Mouse (Mus musculus): ENCODE measurements at regions not wholly inside any gene's neighbourhood (a gene's known extent, or its start where the extent isn't known, plus 50 kb on each side); places are given as distances from the start of the nearest gene placed in this dataset.

- no peak for DNase-seq
- intact Hi-C loops (cut with DNase I), result no loop called here
These were observed 181.8 kb upstream of the Rnpc3 start for GRCm38 (mm10) chr3:113811790-113812189.

GRCm38 (mm10) chr3:113859421-113859820 lies 170.9 kb upstream of the Col11a1 start:
- intact Hi-C loops (cut with DNase I), result no loop called here
- DNase-seq, result no peak

GRCm38 (mm10) chr3:113860005-113860404 lies 170.3 kb upstream of the Col11a1 start:
- intact Hi-C loops (cut with DNase I), result no loop called here
- no peak for DNase-seq

GRCm38 (mm10) chr3:113860426-113860825 lies 169.9 kb upstream of the Col11a1 start:
- intact Hi-C loops (cut with DNase I), result no loop called here
- DNase-seq, result no peak

- intact Hi-C loops (cut with DNase I), result no loop called here
- peak; percentile 6 to 7 for DNase-seq
These were observed 157.1 kb upstream of the Col11a1 start for GRCm38 (mm10) chr3:113873226-113873625.

GRCm38 (mm10) chr3:113905162-113905561 lies 125.2 kb upstream of the Col11a1 start:
- intact Hi-C loops (cut with DNase I), result no loop called here
- no peak for DNase-seq

- DNase-seq, result peak; percentile 41 to 46
These were observed 110.8 kb upstream of the Col11a1 start for GRCm38 (mm10) chr3:113919350-113920179.

GRCm38 (mm10) chr3:113931553-113931952 lies 98.8 kb upstream of the Col11a1 start:
- DNase-seq, result no peak
- intact Hi-C loops (cut with DNase I), result no loop called here

More at GRCm38 (mm10) chr3:113919350-113920179, 110.8 kb upstream of the Col11a1 start:
- intact Hi-C loops (cut with DNase I), result no loop called here

- DNase-seq, result no peak
- intact Hi-C loops (cut with DNase I), result loop anchor here (10.0 kb wide), 1 partner anchor 1076 kb away; no protein-coding TSS in a partner anchor
These were observed 79.8 kb upstream of the Col11a1 start for GRCm38 (mm10) chr3:113950501-113950900.

- intact Hi-C loops (cut with DNase I), result loop anchor here (10.0 kb wide), 1 partner anchor 1078 kb away; no protein-coding TSS in a partner anchor
- DNase-seq, result no peak
These were observed 77.9 kb upstream of the Col11a1 start for GRCm38 (mm10) chr3:113952468-113952867.

GRCm38 (mm10) chr3:113953113-113953512 lies 77.2 kb upstream of the Col11a1 start:
- intact Hi-C loops (cut with DNase I), result loop anchor here (10.0 kb wide), 1 partner anchor 1078 kb away; no protein-coding TSS in a partner anchor
- no peak for DNase-seq

- intact Hi-C loops (cut with DNase I), result loop anchor here (10.0 kb wide), 1 partner anchor 1080 kb away; no protein-coding TSS in a partner anchor
- no peak for DNase-seq
These were observed 75.9 kb upstream of the Col11a1 start for GRCm38 (mm10) chr3:113954486-113954885.

- intact Hi-C loops (cut with DNase I), result no loop called here
- peak in 1 of 2 experiments; percentile 1 for DNase-seq
These were observed 70.3 kb upstream of the Col11a1 start for GRCm38 (mm10) chr3:113960080-113960479.

Data from heart, postnatal 10 days (tissue).